In the genomic region with DNA sequence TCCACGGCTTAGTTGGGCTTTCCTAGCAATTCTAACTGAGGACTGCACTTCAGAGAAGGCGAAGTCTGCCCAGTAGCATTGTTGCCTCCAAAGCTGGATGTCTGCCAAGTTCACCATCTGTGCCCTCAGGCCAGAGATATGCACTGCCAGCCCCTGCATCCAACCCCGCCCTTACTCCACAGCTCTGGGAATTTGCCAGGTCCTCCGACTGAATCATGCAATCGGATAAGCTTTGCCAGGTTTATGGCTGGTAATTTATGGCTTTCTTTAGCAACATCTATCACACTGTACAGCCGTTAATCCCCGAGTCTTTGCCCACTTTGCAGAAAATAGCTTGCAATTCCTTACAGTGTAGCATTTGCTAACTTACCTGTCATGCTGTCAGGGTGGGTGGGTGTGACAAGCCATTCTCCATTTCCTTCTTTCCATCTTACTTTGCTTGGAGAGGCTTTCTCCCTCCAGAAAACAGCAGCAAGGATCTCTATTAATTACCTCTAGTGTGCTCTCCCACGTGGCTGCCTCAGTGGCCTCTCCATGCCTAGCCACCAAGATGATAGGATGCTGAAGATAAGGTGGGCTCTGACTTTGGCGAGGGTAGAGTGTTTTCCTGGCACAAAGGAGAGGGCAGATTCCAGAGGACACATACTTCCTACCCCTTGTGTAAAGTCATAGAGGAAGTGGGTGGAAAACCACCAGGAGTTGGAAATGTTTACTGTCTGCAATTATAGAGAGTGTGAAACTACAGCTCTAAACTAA, we compare ENCODE assay signal across 8 mouse cellular contexts.
DNase-seq lines count a peak whose midpoint lies in the region; ATAC-seq lines count a peak whose summit lies in the region.

No protein-coding gene starts in this region.

- H3K9me3 ChIP-seq in embryonic facial prominence, embryonic 15.5 days (replicated peaks), result no peaks in the 10 kb centered on the region
- H3K9me3 ChIP-seq in heart, embryonic 14.5 days (ENCODE audit: control insufficient read depth, low read length), result no peaks in the 10 kb centered on the region
- H3K9me3 ChIP-seq in stomach, embryonic 14.5 days (ENCODE audit: control insufficient read depth, low read depth, low read length), result no peaks in the 10 kb centered on the region

- peak; percentile 68 for ATAC-seq in embryonic facial prominence, embryonic 15.5 days (ENCODE audit: insufficient number of reproducible peaks, low FRiP score, low TSS enrichment, low read depth)
- peak; percentile 80 for ATAC-seq in heart, embryonic 14.5 days (ENCODE audit: insufficient number of reproducible peaks, insufficient read depth, low FRiP score, low read depth)
- ATAC-seq in stomach, embryonic 14.5 days (ENCODE audit: insufficient number of reproducible peaks, insufficient read depth, low FRiP score, low read depth), result peak; percentile 80
- no peak for ATAC-seq in inflammation-experienced regulatory T-cells, adult 6 months

- no peak overlapping the region for H3K27ac ChIP-seq in embryonic facial prominence, embryonic 15.5 days (replicated peaks)
- H3K27ac ChIP-seq in heart, embryonic 14.5 days (replicated peaks in 1 of 2; ENCODE audit: control insufficient read depth in 1 of 2, insufficient read depth in 1 of 2, low read depth in 2 of 2, low read length in 2 of 2), result peak overlapping the region; percentile 41 to 67; a peak in 3 of 4 replicates
- no peak overlapping the region for H3K27ac ChIP-seq in stomach, embryonic 14.5 days (ENCODE audit: low read length)

- no peaks in the 10 kb centered on the region for H3K36me3 ChIP-seq in embryonic facial prominence, embryonic 15.5 days
- H3K36me3 ChIP-seq in heart, embryonic 14.5 days (ENCODE audit: control insufficient read depth, insufficient read depth, low read length), result no peaks in the 10 kb centered on the region
- no peaks in the 10 kb centered on the region for H3K36me3 ChIP-seq in stomach, embryonic 14.5 days (ENCODE audit: control insufficient read depth, insufficient read depth, low read length)

- no peaks in the 10 kb centered on the region for H3K27me3 ChIP-seq in embryonic facial prominence, embryonic 15.5 days
- H3K27me3 ChIP-seq in heart, embryonic 14.5 days (ENCODE audit: control insufficient read depth, insufficient read depth, low read length), result no peaks in the 10 kb centered on the region
- H3K27me3 ChIP-seq in stomach, embryonic 14.5 days (ENCODE audit: control insufficient read depth, insufficient read depth, low read length), result no peaks in the 10 kb centered on the region

- no peak overlapping the region for H3K9ac ChIP-seq in embryonic facial prominence, embryonic 15.5 days
- no peak overlapping the region for H3K9ac ChIP-seq in heart, embryonic 14.5 days (ENCODE audit: low read length)
- H3K9ac ChIP-seq in stomach, embryonic 14.5 days (replicated peaks; ENCODE audit: low read depth, low read length), result no peak overlapping the region

- no peak overlapping the region for H3K4me3 ChIP-seq in embryonic facial prominence, embryonic 15.5 days (replicated peaks)
- no peak overlapping the region for H3K4me3 ChIP-seq in heart, embryonic 14.5 days (ENCODE audit: control insufficient read depth in 1 of 2, insufficient read depth in 1 of 2, low read depth in 1 of 2, low read length in 2 of 2)
- H3K4me3 ChIP-seq in stomach, embryonic 14.5 days (ENCODE audit: low read depth, low read length), result no peak overlapping the region

- DNase-seq in 3134 (ENCODE audit: extremely low read depth, insufficient read length, low spot score), result peak; percentile 80
- DNase-seq in ZHBTc4 (ENCODE audit: low read depth, low spot score), result peak; percentile 7
- peak; percentile 54 to 76 for DNase-seq in layer of hippocampus, adult 18-20 months (ENCODE audit: low spot score in 2 of 2)
- peak; percentile 73 for DNase-seq in lung, postnatal 36 days

- H3K4me1 ChIP-seq in embryonic facial prominence, embryonic 15.5 days, result peaks cover 10% of the 10 kb centered on the region
- H3K4me1 ChIP-seq in heart, embryonic 14.5 days (ENCODE audit: control insufficient read depth in 2 of 2, insufficient read depth in 2 of 2, low read length in 2 of 2), result peaks cover 7 to 13% of the 10 kb centered on the region in 2 experiments
- H3K4me1 ChIP-seq in stomach, embryonic 14.5 days (ENCODE audit: control insufficient read depth, insufficient read depth, low read length), result 0 out of 2 replicates have a peak, but pooled peaks cover 4% of the 10 kb centered on the region

- 29% methylated on average over 9 of the region's 9 CpGs for WGBS in embryonic facial prominence, embryonic 15.5 days
- WGBS in heart, embryonic 14.5 days, result 17% methylated on average over 9 of the region's 9 CpGs
- 24% methylated on average over 9 of the region's 9 CpGs for WGBS in stomach, embryonic 14.5 days

- no peak overlapping the region for H3K4me2 ChIP-seq in embryonic facial prominence, embryonic 15.5 days (replicated peaks)
- peak overlapping the region; percentile 34 for H3K4me2 ChIP-seq in heart, embryonic 14.5 days (ENCODE audit: low read length)
- 0 out of 2 replicates have a peak overlapping the region, but pooled peaks have one; percentile 2 for H3K4me2 ChIP-seq in stomach, embryonic 14.5 days (replicated peaks; ENCODE audit: low read depth, low read length)

Comparison
In these comparisons a context has a peak if more than half of its experiments do, and no peak if none do; other contexts are left out.
1. DNase-seq: peak in every context shown above with its lines; median percentile 80 in 3134; 73 in lung, postnatal 36 days; 65 in layer of hippocampus, adult 18-20 months; 7 in ZHBTc4.
2. H3K27ac ChIP-seq: peak in heart, embryonic 14.5 days (2 of 2); none in embryonic facial prominence, embryonic 15.5 days (single experiment) and stomach, embryonic 14.5 days (single experiment).